Mouse (Mus musculus) right cerebral cortex, adult 2 months (tissue): ENCODE measurements around the gene 1700029F12Rik.
A peak's percentile ranks its signal among the peaks of the same experiment; 100 is the strongest.

ENCODE experiments used
- DNase-seq, 2 experiments: peaks; one replicate each; pipeline ENCODE4 v3.0.0; 2021 to 2022; ENCODE audit warnings: low spot score in 2 of 2

The 1700029F12Rik gene

GRCm38 (mm10) chr13:97021906-97022305 is 12.3 kb downstream of the 1700029F12Rik start:
- DNase-seq = no peak

GRCm38 (mm10) chr13:97020122-97020521 is 14.0 kb downstream of the 1700029F12Rik start:
- DNase-seq = no peak

GRCm38 (mm10) chr13:97017711-97018110 is 16.5 kb downstream of the 1700029F12Rik start:
- no peak for DNase-seq

GRCm38 (mm10) chr13:97014366-97014765 is 19.8 kb downstream of the 1700029F12Rik start:
- no peak for DNase-seq

- peak; percentile 43 to 64 for DNase-seq
Measured at GRCm38 (mm10) chr13:97008266-97009153, 25.7 kb downstream of the 1700029F12Rik start.

- DNase-seq = peak; percentile 31 to 47
Measured at GRCm38 (mm10) chr13:97007501-97008265, 26.5 kb downstream of the 1700029F12Rik start.

- DNase-seq = no peak
Measured at GRCm38 (mm10) chr13:97006784-97007183, 27.4 kb downstream of the 1700029F12Rik start.

- no peak for DNase-seq
Measured at GRCm38 (mm10) chr13:96997080-96997479, 37.1 kb downstream of the 1700029F12Rik start.

- no peak for DNase-seq
Measured at GRCm38 (mm10) chr13:96995243-96995642, 38.9 kb downstream of the 1700029F12Rik start.

GRCm38 (mm10) chr13:96993291-96993989 is 40.7 kb downstream of the 1700029F12Rik start:
- no peak for DNase-seq

GRCm38 (mm10) chr13:96990561-96991265 is 43.4 kb downstream of the 1700029F12Rik start:
- DNase-seq = no peak

GRCm38 (mm10) chr13:96990045-96990444 is 44.1 kb downstream of the 1700029F12Rik start:
- DNase-seq = no peak

- no peak for DNase-seq
Measured at GRCm38 (mm10) chr13:96989129-96989528, 45.0 kb downstream of the 1700029F12Rik start.

GRCm38 (mm10) chr13:96985599-96986275 is 48.4 kb downstream of the 1700029F12Rik start:
- no peak for DNase-seq

GRCm38 (mm10) chr13:96984688-96985087 is 49.5 kb downstream of the 1700029F12Rik start:
- no peak for DNase-seq

GRCm38 (mm10) chr13:96983251-96984126 is 50.7 kb downstream of the 1700029F12Rik start:
- DNase-seq = no peak

GRCm38 (mm10) chr13:96980561-96980960 is 53.6 kb downstream of the 1700029F12Rik start:
- DNase-seq = no peak

GRCm38 (mm10) chr13:96976986-96977595 is 57.1 kb downstream of the 1700029F12Rik start:
- no peak for DNase-seq

- DNase-seq = no peak
Measured at GRCm38 (mm10) chr13:96973318-96973717, 60.8 kb downstream of the 1700029F12Rik start.
